Mouse (Mus musculus): ENCODE measurements around the gene Tmppe.

Tmppe gene

DNA sequence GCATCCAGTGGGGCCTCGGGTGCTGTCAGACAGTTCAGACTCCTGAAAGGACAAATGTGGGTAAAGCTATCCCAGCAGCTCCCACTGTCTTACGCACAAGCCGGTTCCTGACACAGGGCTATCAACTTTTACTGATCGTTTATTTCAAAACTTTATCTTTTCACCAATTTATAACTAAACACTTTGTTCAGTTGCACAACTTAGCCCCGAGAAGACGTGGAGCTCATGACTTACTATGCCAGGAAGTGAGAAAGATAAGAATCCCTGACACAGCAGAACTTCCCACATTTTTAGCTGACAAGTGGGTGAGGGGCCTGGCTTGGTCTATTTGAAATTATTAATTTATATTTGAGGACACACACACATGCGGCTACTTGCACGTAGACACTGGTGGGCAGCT is 6.2 kb upstream of the Tmppe start:
- no peak for DNase-seq (ENCODE audit: low spot score in 2 of 2)

- DNase-seq (ENCODE audit: low spot score in 2 of 2) = no peak
Measured at GRCm38 (mm10) chr9:114395258-114395657, 5.6 kb upstream of the Tmppe start.

DNA sequence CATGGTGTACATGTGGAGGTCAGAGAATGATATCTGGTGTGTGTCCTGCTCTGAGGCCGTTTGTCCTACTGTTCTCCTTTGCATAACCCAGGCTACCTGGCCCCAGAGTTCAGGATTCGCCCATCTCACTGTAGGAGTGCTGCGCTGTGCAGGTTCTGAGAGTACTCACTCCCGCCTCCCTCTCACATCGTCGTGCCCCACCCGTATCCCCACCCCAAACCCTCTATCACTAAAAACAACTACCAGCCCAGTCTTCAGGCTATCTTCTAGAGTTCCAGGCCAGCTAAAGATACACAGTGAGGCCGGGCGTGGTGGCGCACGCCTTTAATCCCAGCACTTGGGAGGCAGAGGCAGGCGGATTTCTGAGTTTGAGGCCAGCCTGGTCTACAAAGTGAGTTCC is 1.2 kb upstream of the Tmppe start:
- no peak for DNase-seq (ENCODE audit: low spot score in 2 of 2)

DNA sequence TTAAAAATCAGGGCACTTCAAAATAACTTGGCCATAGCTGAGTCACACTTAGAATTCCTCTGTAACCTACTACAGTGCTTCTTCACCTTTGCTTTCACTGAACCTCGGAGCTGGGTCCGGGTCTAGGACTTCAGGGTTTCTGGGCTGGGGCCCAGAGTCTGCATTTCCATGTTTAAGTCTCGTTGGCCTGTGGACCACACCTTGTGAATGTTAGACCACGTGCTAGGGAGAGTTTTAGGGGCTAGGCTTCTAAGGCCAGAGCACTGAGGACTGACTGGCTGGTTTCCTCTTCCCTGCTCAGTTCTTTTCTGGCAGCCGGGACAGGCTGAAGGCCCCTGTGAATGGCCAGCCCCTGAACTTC is 337 bp upstream of the Tmppe start:
- DNase-seq (ENCODE audit: low spot score in 2 of 2) = no peak

DNA sequence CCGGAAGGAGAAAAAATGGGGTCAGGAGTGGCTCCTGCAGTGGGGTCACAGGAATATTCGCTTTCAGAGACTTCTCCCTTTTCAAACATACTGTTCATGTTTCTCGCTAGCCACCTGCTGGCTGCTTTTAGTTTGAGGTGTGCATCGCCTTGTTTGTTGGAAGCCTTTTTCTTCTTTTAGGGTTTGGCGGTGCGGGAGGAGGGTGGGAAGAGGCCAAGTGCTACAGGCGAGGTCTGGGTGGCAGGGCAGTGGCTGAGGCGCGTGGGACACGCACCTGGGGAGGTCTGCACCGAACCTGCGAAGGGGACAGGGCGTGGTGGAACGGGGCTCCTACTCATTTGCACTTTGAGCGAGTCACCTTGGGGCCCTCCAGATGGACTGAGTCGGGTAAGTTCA is 778 bp downstream of the Tmppe start:
- DNase-seq (ENCODE audit: low spot score in 2 of 2) = no peak

- DNase-seq (ENCODE audit: low spot score in 2 of 2) = no peak
Measured at GRCm38 (mm10) chr9:114407676-114408075, 6.8 kb downstream of the Tmppe start.

DNA sequence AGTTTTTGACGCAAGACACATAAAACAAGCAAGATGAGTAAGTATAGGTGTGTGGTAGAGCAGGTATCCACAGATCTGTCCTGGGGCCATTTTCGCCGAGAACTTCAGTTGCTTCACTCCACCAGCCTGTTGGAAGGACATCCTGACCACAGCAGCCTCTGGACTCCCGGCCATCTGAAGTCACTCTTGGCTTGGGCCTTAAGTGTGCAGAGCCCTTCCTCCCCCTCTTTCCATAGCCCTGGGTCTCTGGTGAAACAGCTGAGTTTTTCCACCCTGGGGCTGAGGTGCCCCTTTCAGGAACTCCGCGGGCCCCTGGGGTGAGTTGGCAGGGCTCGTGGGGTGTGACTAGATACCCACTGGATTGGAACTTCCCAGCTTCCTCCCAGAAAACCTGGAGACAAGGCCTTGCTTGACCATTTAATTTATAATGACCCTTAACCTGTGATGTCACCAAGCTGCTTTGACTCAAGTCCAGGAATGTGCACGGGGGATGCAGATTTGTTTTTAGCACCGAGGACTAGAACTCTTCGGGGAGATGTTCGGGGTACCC is 9.5 kb downstream of the Tmppe start:
- no peak for DNase-seq (ENCODE audit: low spot score in 2 of 2)

- no peak for DNase-seq (ENCODE audit: low spot score in 2 of 2)
Measured at GRCm38 (mm10) chr9:114411295-114411694, 10.4 kb downstream of the Tmppe start.

GRCm38 (mm10) chr9:114412406-114412805 is 11.5 kb downstream of the Tmppe start:
- no peak for DNase-seq (ENCODE audit: low spot score in 2 of 2)

- DNase-seq (ENCODE audit: low spot score in 2 of 2) = no peak
Measured at GRCm38 (mm10) chr9:114413866-114414265, 13.0 kb downstream of the Tmppe start.

DNA sequence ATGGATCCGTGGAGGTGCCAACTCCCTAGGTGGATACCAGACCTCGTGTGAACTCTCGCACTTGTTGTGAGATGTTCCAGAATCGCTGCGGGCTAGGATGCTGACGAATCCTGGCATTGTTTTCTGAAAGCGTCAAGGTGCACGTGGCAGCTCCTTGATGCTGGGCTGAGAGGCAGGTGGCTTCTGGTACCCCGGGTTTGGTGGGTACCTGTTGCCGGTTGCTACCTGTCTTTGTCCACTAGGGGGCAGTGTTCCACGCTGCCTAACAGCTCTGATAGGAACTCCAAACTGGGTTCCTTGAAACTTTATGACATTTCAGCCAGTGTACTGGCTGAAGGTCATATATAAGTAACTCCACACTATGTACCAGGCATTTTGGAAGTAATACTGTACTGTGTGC is 14.8 kb downstream of the Tmppe start:
- no peak for DNase-seq (ENCODE audit: low spot score in 2 of 2)

DNA sequence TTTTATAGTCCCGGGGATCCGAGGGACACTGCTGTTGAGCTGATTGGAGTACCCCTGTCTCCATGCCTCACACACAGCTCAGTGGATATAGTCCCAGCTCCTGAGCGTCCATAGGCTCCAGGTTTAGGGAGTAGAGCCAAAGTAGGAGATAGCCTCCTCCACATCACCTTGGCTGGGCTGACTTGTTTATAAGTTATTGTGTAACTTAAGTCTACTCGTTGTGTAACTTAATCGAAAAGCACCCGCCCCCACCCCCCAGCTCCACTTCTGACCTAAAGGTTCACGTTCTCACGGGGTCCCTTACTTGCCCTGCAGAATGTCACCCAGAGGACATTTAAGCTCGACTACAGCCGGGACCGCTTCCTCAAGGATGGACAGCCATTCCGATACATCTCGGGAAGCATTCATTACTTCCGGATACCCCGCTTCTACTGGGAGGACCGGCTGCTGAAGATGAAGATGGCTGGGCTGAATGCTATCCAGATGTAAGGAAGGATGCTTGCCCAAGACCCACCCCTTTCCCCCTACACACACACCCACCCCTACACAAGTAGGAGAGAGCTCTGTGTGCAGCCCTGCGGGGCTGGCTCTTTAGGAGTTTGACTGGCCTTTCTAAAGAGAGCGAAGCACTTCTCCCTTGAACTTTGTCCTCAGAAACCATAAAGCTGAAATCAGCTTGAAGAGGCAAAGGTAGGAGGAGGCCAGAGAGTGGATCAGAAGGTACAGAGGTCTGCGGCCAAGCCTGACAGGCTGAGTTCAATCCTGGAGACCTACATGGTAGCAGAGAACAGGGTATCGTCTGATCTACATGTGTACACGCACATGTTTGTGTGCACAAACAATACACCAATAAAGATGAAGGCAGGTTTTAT is 16.0 kb downstream of the Tmppe start:
- DNase-seq (ENCODE audit: low spot score in 2 of 2) = no peak

DNA sequence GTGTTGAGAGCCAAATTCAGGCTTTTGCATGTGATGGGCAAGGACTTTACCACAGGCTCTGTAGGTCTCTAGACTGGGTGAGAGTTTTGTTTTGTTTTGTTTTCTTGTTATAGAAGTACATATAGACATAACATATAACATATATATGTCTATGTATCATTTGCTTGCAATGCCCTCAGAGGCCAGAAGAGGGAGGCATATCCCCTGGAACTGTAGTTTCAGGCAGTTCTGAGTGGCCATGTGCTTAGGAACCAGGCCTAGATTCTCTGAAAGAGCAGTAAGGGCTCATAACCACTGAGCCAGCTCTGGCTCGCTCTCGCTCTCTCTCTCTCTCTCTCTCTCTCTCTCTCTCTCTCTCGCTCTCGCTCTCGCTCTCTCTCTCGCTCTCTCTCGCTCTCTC is 17.3 kb downstream of the Tmppe start:
- no peak for DNase-seq (ENCODE audit: low spot score in 2 of 2)

DNA sequence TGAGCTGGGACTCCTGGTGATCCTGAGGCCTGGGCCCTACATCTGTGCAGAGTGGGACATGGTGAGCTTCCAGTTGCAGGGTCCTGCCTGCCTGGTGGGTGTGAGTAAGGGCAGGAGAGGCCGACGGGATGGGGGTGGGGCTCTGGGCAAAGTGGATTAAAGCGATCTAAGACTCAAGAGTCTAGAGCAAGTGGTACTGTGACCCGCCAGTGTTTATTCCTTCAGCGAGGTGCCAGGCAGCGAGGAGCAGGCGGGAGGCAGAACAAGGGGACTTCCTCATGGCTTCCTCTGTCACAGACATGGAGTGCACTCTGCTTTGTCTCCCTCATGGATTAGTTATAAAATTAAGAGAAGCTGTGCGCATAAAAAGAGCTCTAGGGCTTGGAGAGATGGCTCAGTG is 19.5 kb downstream of the Tmppe start:
- DNase-seq (ENCODE audit: low spot score in 2 of 2) = no peak

DNA sequence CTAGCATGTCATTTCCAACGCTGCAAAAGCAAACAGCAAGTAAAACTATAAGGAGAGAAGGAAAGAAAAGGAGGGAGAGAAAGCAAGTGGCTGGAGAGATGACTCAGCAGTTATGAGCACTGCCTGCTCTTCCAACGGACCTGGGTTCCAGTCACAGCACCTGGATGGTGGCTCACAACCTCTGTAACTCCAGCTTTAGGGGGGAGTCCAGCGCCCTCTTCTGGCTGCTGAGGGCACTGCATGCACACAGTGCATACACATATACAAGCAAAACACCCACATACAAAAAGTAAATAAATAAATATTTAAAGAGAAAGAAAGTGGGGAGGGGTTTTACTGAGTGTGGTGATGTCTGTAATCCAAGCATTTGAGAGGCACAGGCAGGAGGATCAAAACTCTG is 20.1 kb downstream of the Tmppe start:
- DNase-seq (ENCODE audit: low spot score in 2 of 2) = no peak

DNA sequence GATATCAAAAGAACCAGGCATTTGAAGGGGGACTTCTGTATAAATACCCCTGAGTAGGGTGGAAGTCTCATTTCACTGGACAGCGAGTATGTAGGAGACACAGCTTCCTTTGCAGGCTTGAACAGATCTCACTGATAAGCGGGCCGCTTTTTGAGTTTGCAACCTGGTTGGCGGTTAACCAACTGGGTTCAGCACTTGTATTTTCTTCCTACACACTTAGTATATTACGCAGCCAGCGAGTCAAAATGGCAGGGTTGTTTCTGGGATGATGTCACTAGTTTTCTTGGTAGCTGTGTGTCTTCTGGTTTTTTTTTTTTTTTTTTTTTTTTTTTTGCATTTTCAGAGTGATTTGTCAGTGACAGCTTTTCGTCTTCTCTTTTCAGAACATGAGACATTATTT is 20.9 kb downstream of the Tmppe start:
- DNase-seq (ENCODE audit: low spot score in 2 of 2) = no peak

DNA sequence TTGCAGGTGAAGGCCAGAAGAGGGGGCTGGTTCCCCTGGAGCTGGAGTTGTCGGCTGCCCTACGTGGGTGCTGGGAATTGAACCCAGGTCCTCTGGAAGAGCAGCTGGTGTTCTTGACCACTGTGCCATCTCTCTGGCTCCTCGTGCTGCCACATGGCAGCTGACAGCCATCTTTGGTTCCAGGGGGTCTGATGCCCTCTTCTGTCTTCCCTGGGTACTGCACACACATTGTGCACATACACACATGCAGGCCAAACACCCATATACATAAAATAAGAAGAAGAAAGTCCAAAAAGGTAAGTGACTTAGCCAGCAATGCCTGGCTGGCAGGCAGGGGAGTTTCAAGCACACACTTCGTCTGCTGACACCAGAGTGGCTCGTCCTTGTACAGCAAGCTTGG is 24.7 kb downstream of the Tmppe start:
- DNase-seq (ENCODE audit: low spot score in 2 of 2) = no peak

DNA sequence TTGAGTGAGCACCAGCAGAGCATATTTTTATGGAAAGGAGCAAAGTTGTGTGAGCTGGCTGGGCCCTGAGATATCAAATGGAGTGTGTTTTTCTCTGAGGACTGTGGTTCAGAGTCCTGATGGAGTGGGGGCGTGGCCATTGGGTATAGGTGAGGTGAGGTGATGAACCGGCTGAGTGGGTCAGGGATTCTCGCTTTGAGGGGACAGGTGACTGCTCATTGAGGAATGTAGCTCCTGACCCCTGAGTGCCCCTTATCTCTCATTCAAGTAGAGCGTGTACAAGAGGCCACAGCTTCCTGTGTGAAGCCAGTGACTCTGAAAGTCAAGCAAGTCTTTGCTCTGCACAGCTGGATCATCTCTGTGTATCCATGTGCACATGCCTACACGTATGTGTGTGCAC is 25.3 kb downstream of the Tmppe start:
- DNase-seq (ENCODE audit: low spot score in 2 of 2) = no peak

DNA sequence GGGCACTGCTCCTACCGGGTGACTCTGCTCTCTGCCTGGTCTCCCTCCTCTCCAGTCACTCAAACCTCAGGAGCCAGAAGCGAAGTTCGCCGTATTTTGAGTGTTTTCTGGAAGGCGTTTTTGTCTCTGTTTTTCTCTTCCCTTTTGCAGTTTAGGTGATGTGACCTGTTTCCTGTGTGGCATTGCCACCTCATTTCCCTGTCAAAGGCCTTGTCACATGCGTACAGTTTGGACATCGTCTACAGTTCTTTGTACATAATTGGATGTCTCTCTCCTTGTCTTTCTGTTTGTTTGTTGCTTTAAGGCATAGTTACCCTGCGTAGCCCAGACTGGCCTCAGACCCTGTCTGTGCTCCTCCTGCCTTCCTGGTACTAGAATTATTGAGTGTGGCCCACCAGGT is 26.5 kb downstream of the Tmppe start:
- no peak for DNase-seq (ENCODE audit: low spot score in 2 of 2)

- no peak for DNase-seq (ENCODE audit: low spot score in 2 of 2)
Measured at GRCm38 (mm10) chr9:114428103-114428834, 27.4 kb downstream of the Tmppe start.

- no peak for DNase-seq (ENCODE audit: low spot score in 2 of 2)
Measured at GRCm38 (mm10) chr9:114435668-114436067, 34.8 kb downstream of the Tmppe start.

DNA sequence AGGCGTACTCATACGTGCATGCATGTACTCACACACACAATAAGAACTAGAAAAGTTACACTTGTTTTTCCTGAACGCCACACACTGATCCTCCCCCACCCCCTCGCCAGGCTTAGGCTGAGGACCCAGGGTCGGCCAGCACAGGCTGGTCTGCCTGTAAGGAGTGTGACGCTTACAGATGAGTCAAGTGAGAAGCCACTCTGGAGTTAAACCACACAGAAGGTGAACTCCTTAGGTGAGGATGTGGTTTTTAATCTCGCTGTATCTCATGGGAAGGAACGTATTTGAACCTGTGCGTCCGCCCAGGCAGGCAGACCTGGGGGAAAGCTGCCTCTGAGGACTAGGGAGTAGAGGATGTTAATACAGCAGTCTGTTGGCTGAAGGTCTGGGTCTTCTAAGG is 39.6 kb downstream of the Tmppe start:
- DNase-seq (ENCODE audit: low spot score in 2 of 2) = no peak

DNA sequence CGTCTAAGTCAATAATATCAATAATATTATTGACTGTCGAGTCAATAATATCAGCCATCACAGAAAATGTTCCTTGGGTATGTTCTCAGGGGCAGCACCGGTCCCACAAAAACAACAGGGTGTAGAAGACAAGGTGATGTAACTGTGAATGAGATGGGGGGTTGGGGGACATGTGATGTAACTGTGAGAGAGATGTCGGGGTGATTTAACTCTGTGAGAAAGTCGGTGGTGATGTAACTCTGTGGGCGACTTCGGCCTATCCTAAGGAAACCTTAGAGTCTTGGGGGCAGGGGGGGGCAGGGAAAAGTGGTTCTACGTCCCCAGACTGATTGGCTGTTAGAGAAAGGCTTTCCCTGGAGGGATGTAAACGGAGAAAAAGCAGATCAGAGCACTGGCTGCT is 41.3 kb downstream of the Tmppe start:
- DNase-seq (ENCODE audit: low spot score in 2 of 2) = no peak
